Mouse (Mus musculus) megakaryocyte, adult 5-6 weeks (primary cell): Measurements from ENCODE around the gene Celsr1. TPM values are rescaled to one million over a fixed set of nuclear protein-coding genes. Genes with fewer than 3 reads are reported as not detected.

ENCODE experiments used
- ATAC-seq: 2 replicates; pipeline ENCODE4 v1.8.0; 2016; ENCODE audit warnings: mild to moderate bottlenecking, inconsistent platforms; ENCODE audit not compliant: poor library complexity, severe bottlenecking
- total RNA-seq, 2 experiments: library from RNA; stranded (forward) in 1 of 2; stranded (reverse) in 1 of 2; fragments of 153-499, 151-499 nt in 1 of 2; fragments of 221-1000, 200-1000 nt in 1 of 2; gene quantifications; 2 replicates each; pipeline versions ENCODE4 v1.2.3 to v1.2.4; 2015 to 2017

Celsr1 gene
- total RNA-seq, 2 experiments from 2014 or later: 1.2 TPM

- ATAC-seq: no peak
Observed at GRCm38 (mm10) chr15:85969291-85969690, 64.3 kb downstream of the Celsr1 start.

- ATAC-seq: no peak
Observed at GRCm38 (mm10) chr15:85966032-85966431, 67.5 kb downstream of the Celsr1 start.

GRCm38 (mm10) chr15:85963279-85963840, 70.2 kb downstream of the Celsr1 start:
- ATAC-seq: peak; percentile 90

- no peak for ATAC-seq
Observed at GRCm38 (mm10) chr15:85962691-85963090, 70.9 kb downstream of the Celsr1 start.

- no peak for ATAC-seq
Observed at GRCm38 (mm10) chr15:85961651-85962050, 71.9 kb downstream of the Celsr1 start.

DNA sequence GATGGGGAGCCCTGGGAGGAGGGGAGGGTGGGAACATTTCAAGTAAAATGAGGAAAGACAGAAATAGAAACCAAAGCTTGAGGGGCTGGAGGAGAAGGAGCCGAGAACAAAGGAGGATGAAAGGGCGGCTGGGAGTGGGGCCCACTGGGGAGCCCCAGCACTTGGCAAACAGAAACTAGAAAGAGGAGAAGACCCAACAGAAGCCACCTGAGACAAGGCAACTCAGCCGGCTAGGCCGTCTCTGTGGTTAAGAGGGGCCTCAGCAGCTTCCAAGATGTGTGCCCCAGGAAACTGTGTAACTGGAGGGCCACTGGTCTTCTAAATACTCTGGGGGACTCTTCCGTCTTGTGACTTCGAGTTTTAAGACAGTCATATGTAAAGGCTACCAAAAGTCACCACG, 72.4 kb downstream of the Celsr1 start:
- ATAC-seq: no peak

DNA sequence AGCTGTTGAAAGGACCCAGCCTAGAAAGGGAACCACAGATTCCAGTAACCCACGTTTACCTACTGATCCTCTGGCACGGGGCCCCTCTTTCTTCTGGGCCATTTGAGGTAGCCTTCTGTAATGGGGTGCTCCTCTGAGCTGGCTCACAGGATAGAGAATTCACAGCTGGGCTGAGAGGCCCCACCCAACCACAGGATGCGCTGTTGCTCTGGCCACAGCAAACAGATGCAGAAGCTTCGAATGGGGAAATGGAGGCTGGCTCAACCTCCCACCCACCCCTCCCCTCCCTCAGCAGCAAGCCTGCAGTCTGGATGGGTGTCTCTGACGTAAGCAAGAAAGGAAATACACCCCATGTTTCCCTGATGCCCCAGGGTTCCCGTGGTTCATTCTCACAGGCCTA, 77.4 kb downstream of the Celsr1 start:
- peak; percentile 73 for ATAC-seq

DNA sequence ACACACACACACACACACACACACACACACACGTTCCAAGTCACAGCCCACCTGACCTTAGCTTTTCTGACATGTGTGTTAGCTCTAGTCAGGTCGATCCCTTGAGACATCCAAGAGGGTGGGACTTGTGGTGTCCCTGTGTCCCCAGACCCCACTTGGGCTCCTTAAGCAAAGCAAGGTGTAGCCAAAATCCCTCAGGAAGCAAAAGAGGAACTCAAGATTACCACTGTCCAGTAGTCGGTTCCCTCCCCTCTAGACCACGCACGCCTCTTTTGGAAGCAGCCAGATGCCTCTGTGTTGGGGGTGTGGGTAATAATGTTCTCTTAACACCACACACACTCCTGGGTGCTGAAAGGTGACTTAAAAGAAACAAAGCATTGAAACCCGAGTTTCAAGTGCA, 80.1 kb downstream of the Celsr1 start:
- ATAC-seq: peak; percentile 53

GRCm38 (mm10) chr15:85949421-85950164, 84.0 kb downstream of the Celsr1 start:
- no peak for ATAC-seq

DNA sequence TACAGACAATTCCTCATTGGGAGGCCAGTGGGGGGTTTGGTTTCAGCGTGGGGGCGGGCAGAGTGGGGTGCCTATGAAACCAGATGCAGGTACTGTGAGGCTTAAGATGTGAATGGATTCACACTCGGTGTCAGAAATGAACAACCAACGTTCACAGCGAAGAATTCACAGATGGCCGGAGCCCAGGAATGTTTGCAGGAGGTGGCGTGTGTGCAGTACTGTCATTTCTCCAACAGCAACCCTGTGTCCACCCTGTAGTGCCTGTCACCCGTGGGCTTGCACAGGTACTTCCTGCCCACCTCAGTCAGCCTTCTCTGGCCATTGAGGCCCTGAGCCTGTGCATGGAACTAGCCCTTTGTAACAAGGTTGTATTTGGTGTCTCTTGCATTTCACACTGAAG, 85.6 kb downstream of the Celsr1 start:
- ATAC-seq: no peak

GRCm38 (mm10) chr15:85947541-85947940, 86.0 kb downstream of the Celsr1 start:
- no peak for ATAC-seq

DNA sequence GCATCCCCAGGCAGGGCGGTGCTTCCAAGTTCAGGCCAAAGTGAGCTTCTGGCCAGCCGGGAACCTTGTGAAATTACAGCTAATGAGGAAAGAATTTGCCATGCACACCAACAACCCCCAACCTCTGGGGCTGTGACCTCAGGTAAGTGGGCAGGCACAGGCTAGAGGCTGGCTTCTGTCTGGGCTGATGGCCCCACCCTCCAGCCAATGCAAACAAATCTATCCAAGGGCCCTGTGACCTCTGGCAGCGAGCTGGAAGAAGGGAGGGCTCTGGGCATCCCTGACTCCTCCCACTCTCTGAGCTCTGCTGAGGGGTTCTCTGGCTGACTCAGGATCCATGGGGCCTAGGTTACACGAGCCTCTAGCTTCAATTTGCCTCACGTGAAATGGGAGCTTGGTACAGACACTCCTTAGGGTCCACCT, 97.9 kb downstream of the Celsr1 start:
- no peak for ATAC-seq

DNA sequence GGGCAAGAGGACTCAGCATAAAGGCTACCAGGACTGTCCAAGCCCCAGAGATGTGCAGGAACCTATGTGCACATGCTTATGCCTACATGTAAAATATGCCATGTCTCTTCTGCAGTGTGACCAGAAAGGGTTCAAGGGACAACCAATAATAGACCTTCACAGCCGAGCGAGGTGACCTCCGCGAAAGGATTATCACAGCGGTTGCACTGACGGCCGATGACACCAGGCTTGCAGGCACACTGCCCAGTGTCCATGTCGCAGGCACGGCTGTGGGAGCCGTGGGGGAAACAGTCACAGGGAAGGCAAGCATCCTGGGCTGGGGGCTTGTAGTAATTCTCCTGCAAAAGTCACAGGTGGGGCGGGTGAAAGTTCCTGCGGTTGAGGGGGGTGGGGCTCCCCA, 105.4 kb downstream of the Celsr1 start:
- ATAC-seq: no peak

DNA sequence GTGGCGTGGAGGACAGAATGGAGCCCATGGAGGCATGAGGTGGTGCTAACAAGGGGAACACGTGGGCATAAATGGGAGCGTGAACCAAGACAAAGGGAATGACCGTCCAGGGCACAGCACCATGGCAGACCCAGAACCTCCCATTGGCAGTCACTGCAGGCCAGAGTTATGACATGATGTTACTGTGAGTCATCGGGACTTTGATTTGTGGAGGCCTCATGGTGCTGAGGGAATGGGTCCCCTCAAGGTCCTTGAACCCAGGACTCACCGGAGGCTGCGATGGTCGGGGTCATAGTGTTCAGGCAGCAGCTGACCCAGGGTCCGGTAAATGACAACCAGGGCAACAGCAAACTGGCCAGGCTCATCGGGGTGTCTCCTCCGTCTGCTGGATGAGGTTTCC, 111.7 kb downstream of the Celsr1 start:
- ATAC-seq: no peak

DNA sequence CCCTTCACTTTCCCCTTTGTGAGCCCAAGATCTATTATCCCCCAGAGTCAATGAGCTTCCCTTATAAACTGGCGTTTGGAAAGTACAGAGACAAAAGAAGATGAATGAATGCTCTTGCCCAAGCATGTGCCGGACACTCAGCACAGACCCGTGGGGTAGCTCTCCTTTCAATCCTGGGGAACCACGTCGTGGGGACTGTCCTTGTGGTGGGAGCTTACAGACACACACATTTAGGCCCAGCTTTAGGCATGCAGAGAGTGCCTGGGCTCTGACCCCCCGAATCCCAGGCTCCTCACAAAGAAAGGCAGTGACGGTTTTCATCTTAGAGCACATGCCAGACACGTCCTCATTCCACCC, 113.7 kb downstream of the Celsr1 start:
- ATAC-seq: no peak

DNA sequence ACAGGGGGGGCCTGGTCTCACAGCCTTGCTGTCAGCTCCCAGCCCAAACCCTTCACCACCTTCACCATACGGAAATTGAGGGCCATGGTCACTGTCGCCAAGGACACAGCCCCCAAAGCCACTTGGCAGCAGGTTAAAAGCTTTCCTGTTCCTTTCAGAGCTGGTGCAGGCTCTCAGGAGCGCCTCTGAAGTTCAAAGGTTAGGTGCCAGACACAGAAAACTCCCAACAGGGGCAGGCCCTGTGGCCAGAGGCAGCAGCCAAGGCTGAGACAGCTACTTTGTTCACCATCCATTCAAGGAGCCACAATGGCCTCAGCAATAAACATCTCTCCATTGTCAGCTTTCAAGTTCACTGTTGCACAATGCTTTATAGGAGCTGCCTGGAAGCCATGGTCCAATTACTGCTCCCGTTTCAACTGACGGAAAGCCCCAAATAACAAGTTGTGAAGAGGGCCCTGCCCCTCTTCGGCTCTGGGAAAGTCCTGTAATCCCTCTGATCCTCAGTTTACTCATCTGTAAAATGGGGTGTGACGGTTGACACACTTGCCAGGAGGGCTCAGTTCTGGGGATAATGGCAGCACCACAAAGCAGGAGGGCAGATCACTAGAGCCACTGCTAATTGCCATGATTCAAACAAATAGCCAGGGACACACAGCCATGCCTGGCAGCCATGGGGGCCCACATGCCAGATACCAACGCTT, 114.2 kb downstream of the Celsr1 start:
- no peak for ATAC-seq

- ATAC-seq: peak; percentile 70; the same call in 1 of the 2 replicates
Observed at GRCm38 (mm10) chr15:85913605-85914004, 120.0 kb downstream of the Celsr1 start.

DNA sequence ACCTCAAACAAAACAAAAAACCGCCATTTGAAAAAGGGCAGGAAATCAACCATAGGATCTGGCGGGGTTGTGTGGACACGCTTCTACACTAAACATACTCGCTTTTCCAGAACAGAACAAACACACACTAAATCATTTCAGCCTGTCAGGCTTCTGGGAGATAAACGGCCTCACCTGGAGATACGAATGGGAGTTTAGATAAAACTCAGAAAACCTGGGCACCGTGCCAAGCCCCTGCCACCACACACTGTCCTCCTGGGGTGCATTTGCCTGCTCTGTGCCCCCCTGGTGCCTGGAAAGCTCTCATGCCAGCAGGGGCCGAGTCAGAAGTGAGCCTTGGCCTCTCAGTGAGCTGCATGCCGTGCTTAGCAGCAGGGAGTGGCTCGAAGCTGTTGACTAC, 123.6 kb downstream of the Celsr1 start:
- ATAC-seq: no peak

DNA sequence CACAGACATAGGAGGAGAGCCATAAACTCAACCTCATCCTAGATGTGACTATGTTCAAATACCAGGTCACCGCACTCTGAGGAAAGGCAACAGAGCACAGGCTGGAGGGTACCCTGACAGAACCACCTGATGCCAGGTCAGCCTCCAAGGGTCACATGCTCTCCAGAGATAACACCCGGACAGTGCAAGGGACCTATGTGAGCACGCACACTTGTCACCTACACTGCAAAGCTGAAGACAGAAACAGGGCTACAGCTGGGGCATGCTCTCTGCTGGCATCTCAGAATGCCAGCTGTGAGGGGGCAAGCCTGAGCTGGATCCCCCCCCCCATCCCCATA, 124.1 kb downstream of the Celsr1 start:
- ATAC-seq: 0 out of 2 replicates have a peak, but pooled peaks have one; percentile 17

DNA sequence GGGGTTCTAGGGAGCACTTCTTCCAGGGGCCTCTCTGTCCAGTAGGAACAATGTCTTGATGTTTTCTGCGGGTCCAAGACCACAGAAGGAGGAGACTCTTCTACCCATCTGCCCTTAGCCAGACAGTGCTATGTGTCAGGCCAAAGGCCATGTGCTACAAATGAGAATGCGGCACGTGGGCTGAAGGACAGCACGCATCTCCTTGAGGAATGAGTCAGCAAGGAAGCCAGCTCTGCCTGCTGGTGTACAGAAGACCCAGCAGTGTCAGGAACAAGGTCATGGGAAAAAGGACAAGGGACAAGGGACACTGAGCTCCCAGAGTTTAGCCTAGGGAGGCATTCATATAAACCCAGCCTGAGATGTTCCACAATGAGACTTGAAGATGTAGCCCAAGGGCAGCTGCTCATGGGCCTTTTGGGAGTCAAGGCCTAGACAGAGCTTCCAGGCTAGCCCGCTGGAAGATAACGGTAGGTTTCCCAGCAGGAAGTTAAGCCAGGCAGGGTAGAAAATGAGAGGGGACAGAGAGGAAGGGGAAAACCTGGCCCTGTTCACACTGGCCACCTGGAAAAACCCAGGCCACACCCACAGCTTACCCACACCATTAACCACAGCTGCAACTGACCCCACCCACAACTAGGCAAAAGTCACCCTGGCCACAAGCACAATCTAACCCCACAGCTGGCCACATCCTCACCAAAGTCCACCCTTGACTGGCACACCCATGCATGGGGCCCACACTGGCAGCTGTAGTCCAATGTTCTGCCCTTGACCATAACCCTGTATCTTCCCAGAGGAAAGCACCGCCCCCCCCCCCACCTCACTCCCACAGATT, 124.7 kb downstream of the Celsr1 start:
- ATAC-seq: peak; percentile 61

GRCm38 (mm10) chr15:85903826-85904225, 129.8 kb downstream of the Celsr1 start:
- ATAC-seq: no peak
